Mouse (Mus musculus) lung, adult 2 months (tissue): Measurements from ENCODE around the gene Gm6871.

Experiments used
- CTCF ChIP-seq: fragments of 200-500 bp; IDR thresholded peaks from 2 replicates; pipeline ENCODE4 v1.5.1; 2011; ENCODE audit warnings: mild to moderate bottlenecking, low read length, control low read depth; ENCODE audit not compliant: insufficient read depth
- POLR2A ChIP-seq: fragments of 200-500 bp; IDR thresholded peaks from 2 replicates; pipeline ENCODE4 v1.6.1; 2011; ENCODE audit warnings: low read depth, mild to moderate bottlenecking, control low read depth, low read length, borderline replicate concordance; ENCODE audit errors: extremely low read depth

DNA sequence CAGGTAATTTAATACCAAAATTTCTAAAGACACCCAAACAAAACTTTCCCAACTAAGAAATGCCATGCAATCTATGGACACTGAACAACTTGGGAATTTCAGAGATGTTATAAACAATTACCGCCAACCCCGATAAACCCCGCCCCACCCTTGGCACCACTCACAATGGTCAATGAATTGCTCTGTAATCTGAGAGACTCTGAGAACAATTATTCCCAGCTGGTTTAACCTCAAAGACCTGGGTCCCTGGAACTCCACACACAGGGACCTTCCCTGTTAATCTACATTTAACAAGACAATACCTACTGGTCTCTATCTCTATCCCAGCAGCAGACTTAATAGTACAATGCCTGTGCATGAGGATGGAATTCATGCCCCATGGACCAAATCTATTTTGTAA, 60.8 kb downstream of the Gm6871 start:
- TF ChIP-seq POLR2A = no peak
- no peak for TF ChIP-seq CTCF
